In genomic region chr7:104369736-104370414, GRCm38 (mm10) we compare ENCODE assay signal across 8 mouse cellular contexts. TPM values are rescaled to one million over a fixed set of nuclear protein-coding genes. Genes with fewer than 3 reads are reported as not detected.
A peak's percentile ranks its signal among the peaks of the same experiment; 100 is the strongest.
DNase-seq lines count a peak whose midpoint lies in the region; ATAC-seq and TF ChIP-seq lines count a peak whose summit lies in the region.

Trim30b (minus strand) TSS chr7:104369884.

- ATAC-seq in cerebellum, adult (ENCODE audit: insufficient number of reproducible peaks, low FRiP score, low TSS enrichment) = no peak

- H3K4me1 ChIP-seq in MEL (ENCODE audit: control insufficient read depth in 1 of 2, insufficient read depth in 2 of 2, low read length in 2 of 2) = peaks cover 0 to 5% of the 10 kb centered on the region in 2 experiments; a peak in 1 of 4 replicates

- TF ChIP-seq POLR2A in MEL (IDR thresholded peaks at IDR 0.05; ENCODE audit: control insufficient read depth in 1 of 2, insufficient read depth in 1 of 2, low read depth in 1 of 2, low read length in 2 of 2, poor library complexity in 1 of 2) = no peak

- peak; percentile 18 for DNase-seq in kidney, adult 11 months
- DNase-seq in kidney, postnatal 25 days = no peak
- DNase-seq in MEL (ENCODE audit: low read depth, low spot score) = peak; percentile 73
- peak; percentile 64 for DNase-seq in induced T-regulatory cell, adult 2 months (ENCODE audit: low read depth)
- peak; percentile 74 for DNase-seq in naive thymus-derived CD4-positive, alpha-beta T cell, adult 2 months (ENCODE audit: low read depth)
- no peak for DNase-seq in Muller cell, postnatal 12 days (ENCODE audit: inconsistent ontology term)
- no peak for DNase-seq in left cerebral cortex, postnatal 36 days (ENCODE audit: low spot score in 2 of 2)

- H3K36me3 ChIP-seq in MEL (ENCODE audit: control insufficient read depth in 1 of 2, insufficient read depth in 2 of 2, low read length in 2 of 2) = no peaks in the 10 kb centered on the region

- no peaks in the 10 kb centered on the region for H3K79me2 ChIP-seq in MEL (ENCODE audit: control insufficient read depth, insufficient read depth, low read length, poor library complexity)

- no peaks in the 10 kb centered on the region for H3K9me3 ChIP-seq in MEL (replicated peaks; ENCODE audit: insufficient read depth, low read length)

- H3K9ac ChIP-seq in MEL (ENCODE audit: control insufficient read depth, low read depth, low read length, poor library complexity, severe bottlenecking) = 0 out of 2 replicates have a peak within 1 kb of the TSS, but pooled peaks have one; percentile 22

- H3K27ac ChIP-seq in MEL (ENCODE audit: control insufficient read depth, low read depth, low read length) = no peak within 1 kb of the TSS

- peak; percentile 47 for TF ChIP-seq RAD21 in MEL (IDR thresholded peaks at IDR 0.05; ENCODE audit: low read depth, low read length)

- TF ChIP-seq EP300 in MEL (IDR thresholded peaks at IDR 0.05; ENCODE audit: low read depth in 1 of 2, low read length in 2 of 2) = no peak

- intact Hi-C loops in left cerebral cortex, postnatal 36 days (cut with DNase I) = no loop called here

- peak within 1 kb of the TSS; percentile 21 to 40; a peak in 3 of 4 replicates for H3K4me3 ChIP-seq in MEL (ENCODE audit: control insufficient read depth in 1 of 2, insufficient read depth in 1 of 2, low read depth in 2 of 2, low read length in 2 of 2)

- TF ChIP-seq CTCF in MEL (IDR thresholded peaks at IDR 0.05 in 2 of 3, conservative IDR thresholded peaks at IDR 0.05 in 1 of 3; ENCODE audit: control insufficient read depth in 1 of 3, insufficient read depth in 1 of 3, low read depth in 2 of 3, low read length in 3 of 3, poor library complexity in 1 of 3, severe bottlenecking in 1 of 3) = peak; percentile 27 to 60 (median 35); a peak in 4 of 6 replicates

- no peaks in the 10 kb centered on the region; a peak in 2 of 4 replicates for H3K27me3 ChIP-seq in MEL (ENCODE audit: control insufficient read depth in 1 of 2, insufficient read depth in 2 of 2, low read length in 2 of 2)

TF ChIP-seq in MEL, 35 proteins besides CTCF, POLR2A, EP300 and RAD21:
- TF ChIP-seq SMC3 (IDR thresholded peaks at IDR 0.05; ENCODE audit: low read depth, low read length) (peak; percentile 51), POLR2AphosphoS5 (IDR thresholded peaks at IDR 0.05; ENCODE audit: borderline replicate concordance, low read depth, low read length) (no peak)

RNA-seq across cellular contexts. Expression of gene Trim30b, which starts in this region (rescaled TPM):
- total RNA-seq in MEL (2012; rRNA removed) = not detected in 2 replicates
- polyA plus RNA-seq in MEL (2012; ENCODE audit: insufficient read depth in 1 of 2, insufficient read length in 2 of 2, low read depth in 1 of 2, low replicate concordance in 2 of 2, missing spikeins in 1 of 2) = under 1 TPM in 1 of 2 experiments, not detected in 1; 0.04 TPM
- total RNA-seq in left cerebral cortex, postnatal 36 days (2021) = not detected

Comparison
In these comparisons a context has a peak if more than half of its experiments do, and no peak if none do; other contexts are left out.
1. DNase-seq: peak in kidney, adult 11 months (single experiment), induced T-regulatory cell, adult 2 months (single experiment) and naive thymus-derived CD4-positive, alpha-beta T cell, adult 2 months (single experiment); none in kidney, postnatal 25 days (0 of 2), Muller cell, postnatal 12 days (single experiment) and left cerebral cortex, postnatal 36 days (0 of 2).
2. Peak in DNase-seq, H3K4me3 ChIP-seq and H3K9ac ChIP-seq in MEL; RNA of the gene not detected or under 1 TPM.